Mouse (Mus musculus) forebrain, postnatal 0 days (tissue): Measurements from ENCODE around the gene Gpx6. TPM values are rescaled to one million over a fixed set of nuclear protein-coding genes. Genes with fewer than 3 reads are reported as not detected.
A peak's percentile ranks its signal among the peaks of the same experiment; 100 is the strongest.

Experiments
- ATAC-seq: fragments of 200-750 bp; cut with Nextera tagmentation; 2 replicates; pipeline ENCODE4 v1.8.0; 2017; ENCODE audit warnings: mild to moderate bottlenecking, moderate library complexity
- DNase-seq: peaks from one replicate; pipeline ENCODE4 v3.0.0-alpha.2; 2015
- H3K27ac ChIP-seq: fragments of 300-500 bp; sonication (generic); 2 replicates; pipeline ENCODE4 v1.5.1; 2014; ENCODE audit warnings: low read depth, mild to moderate bottlenecking, antibody characterized with exemption, low read length, moderate library complexity, mixed read lengths
- H3K27me3 ChIP-seq: fragments of 300-500 bp; sonication (generic); 2 replicates; pipeline ENCODE4 v1.6.1; 2014; ENCODE audit warnings: mild to moderate bottlenecking, low read length, mixed read lengths; ENCODE audit not compliant: insufficient read depth
- H3K36me3 ChIP-seq: fragments of 300-500 bp; sonication (generic); 2 replicates; pipeline ENCODE4 v1.6.1; 2014; ENCODE audit warnings: mild to moderate bottlenecking, moderate library complexity; ENCODE audit not compliant: insufficient read depth
- H3K4me1 ChIP-seq: fragments of 300-500 bp; sonication (generic); 2 replicates; pipeline ENCODE4 v1.6.1; 2014; ENCODE audit warnings: antibody characterized with exemption; ENCODE audit not compliant: insufficient read depth
- H3K4me2 ChIP-seq: fragments of 300-500 bp; sonication (generic); 2 replicates; pipeline ENCODE4 v1.6.1; 2014; ENCODE audit warnings: low read depth, mild to moderate bottlenecking, moderate library complexity
- H3K4me3 ChIP-seq: fragments of 300-500 bp; sonication (generic); 2 replicates; pipeline ENCODE4 v1.5.1; 2014; ENCODE audit warnings: low read depth, low read length, mixed read lengths
- H3K9ac ChIP-seq: fragments of 300-500 bp; sonication (generic); 2 replicates; pipeline ENCODE4 v1.6.1; 2014; ENCODE audit warnings: mild to moderate bottlenecking
- H3K9me3 ChIP-seq: fragments of 300-500 bp; sonication (generic); 2 replicates; pipeline ENCODE4 v1.6.1; 2016; ENCODE audit warnings: low read length
- CTCF ChIP-seq: sonication (generic); IDR thresholded peaks from 2 replicates; pipeline ENCODE4 v1.5.1; 2016; ENCODE audit warnings: antibody characterized with exemption, control low read depth, low read depth
- WGBS: fragments of 180-500 bp; shearing (Covaris S2); extraction: QIAGEN DNeasy Blood & Tissue Kit; methylation state at CpG from one replicate; pipeline ENCODE4 v1.1.7; 2014; 5-methylcytosine and 5-hydroxymethylcytosine counted together
- polyA plus RNA-seq: library from polyadenylated mRNA; unstranded; fragments of >200 nt; fragmentation: Nextera tagmentation; extraction: Ambion mirVana; gene quantifications from 2 replicates; pipeline ENCODE4 v1.2.1, GENCODE M21; 2015
- total RNA-seq: library from RNA; depleted of rRNA; stranded (reverse); fragments of >200 nt; gene quantifications from 2 replicates; pipeline ENCODE4 v1.2.3, GENCODE M21; 2014

The Gpx6 gene
- total and polyA plus RNA-seq, 2 experiments from 2014 or later: 0.11 TPM; not detected in 1

DNA sequence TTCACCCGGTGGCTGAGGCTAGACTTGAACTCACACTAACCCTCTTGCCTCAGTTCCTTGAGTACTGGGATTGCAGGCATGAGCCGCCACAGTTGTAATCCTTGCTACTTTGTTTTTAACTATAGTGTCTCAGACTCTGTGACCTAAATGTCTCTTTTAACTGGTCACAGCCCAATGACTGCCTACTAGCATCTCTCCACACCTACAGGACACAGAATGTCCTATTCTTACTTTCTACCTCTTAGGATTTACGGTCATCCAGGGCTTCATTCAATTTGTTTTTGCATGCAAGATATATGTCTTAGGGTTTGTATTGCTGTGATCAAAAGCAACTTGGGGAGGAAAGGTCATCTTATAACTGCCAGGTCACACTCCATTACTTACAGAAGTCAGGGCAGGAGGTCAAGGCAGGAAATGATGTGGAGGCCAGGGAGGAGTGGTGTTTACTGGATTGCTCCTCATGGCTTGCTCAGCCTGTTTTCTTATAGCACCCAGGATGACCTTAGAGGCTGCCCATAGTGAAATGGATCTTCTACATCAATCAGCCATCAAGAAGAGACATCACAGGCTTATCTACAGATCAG, 7.3 kb upstream of the Gpx6 start:
- Histone ChIP-seq H3K27me3 (no peaks in the 10 kb centered on the region), H3K4me1 (no peaks in the 10 kb centered on the region), H3K4me3 (no peak overlapping the region), H3K36me3 (no peaks in the 10 kb centered on the region), H3K9ac (no peak overlapping the region), H3K27ac (no peak overlapping the region), H3K4me2 (no peak overlapping the region), H3K9me3 (no peaks in the 10 kb centered on the region)
- ATAC-seq (no peak), DNase-seq (no peak)
- 75% methylated on average over 3 of the region's 3 CpGs for WGBS
- no peak for TF ChIP-seq CTCF

DNA sequence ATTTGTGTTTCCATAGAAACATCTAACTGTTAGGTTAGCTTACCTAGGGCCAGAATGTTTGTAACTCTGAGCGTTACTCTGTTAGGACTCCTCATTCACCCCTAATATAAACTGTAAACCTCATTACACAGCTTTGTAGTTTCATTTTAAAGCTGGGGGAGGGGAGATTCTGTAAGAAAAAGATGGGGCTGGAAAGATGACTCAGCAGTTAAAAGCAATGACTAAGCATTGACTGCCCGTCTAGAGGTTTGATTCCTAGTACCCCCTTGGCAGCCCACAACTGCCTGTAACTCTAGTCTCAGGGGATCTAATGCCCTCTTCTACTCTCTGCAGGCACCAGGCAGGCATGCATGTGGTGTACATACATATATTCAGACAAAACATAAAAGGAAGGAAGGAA, 2.1 kb upstream of the Gpx6 start:
- no peak for DNase-seq
- no peak for ATAC-seq
- Histone ChIP-seq H3K4me3 (no peak overlapping the region), H3K36me3 (no peaks in the 10 kb centered on the region), H3K4me1 (no peaks in the 10 kb centered on the region), H3K9me3 (no peaks in the 10 kb centered on the region), H3K9ac (no peak overlapping the region), H3K27ac (no peak overlapping the region), H3K4me2 (no peak overlapping the region), H3K27me3 (no peaks in the 10 kb centered on the region)
- WGBS: 76% methylated on average over 2 of the region's 2 CpGs
- TF ChIP-seq CTCF: no peak

- no peak overlapping the region for H3K9ac ChIP-seq
- H3K4me1 ChIP-seq: no peaks in the 10 kb centered on the region
- no peaks in the 10 kb centered on the region for H3K36me3 ChIP-seq
- DNase-seq (no peak), ATAC-seq (no peak)
- no peaks in the 10 kb centered on the region for H3K9me3 ChIP-seq
- no peak overlapping the region for H3K4me3 ChIP-seq
- no peak for TF ChIP-seq CTCF
- WGBS: 37% methylated on average over 5 of the region's 5 CpGs
- H3K27me3 ChIP-seq: no peaks in the 10 kb centered on the region
- H3K4me2 ChIP-seq: no peak overlapping the region
- no peak overlapping the region for H3K27ac ChIP-seq
Observed at GRCm38 (mm10) chr13:21312854-21313253, 929 bp downstream of the Gpx6 start.

DNA sequence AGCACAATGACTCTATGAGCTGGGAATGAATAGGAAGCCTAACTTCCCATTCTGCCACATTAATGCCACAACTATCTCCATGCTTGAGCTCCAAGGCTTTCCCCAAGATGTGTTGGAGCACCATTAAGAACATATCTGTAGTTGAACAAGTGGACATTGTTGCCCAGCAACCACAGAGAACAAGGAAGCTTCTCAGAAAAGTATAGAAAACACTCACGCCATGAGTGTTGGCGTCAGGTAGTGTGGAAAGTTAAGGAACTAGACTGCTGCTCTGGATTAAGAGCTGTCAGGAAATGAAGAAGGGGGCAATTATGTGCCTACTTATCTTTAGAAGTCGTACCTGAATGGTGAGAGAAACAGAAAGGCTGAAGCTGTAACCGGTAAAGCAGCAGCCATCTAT, 2.0 kb downstream of the Gpx6 start:
- DNase-seq (no peak), ATAC-seq (no peak)
- Histone ChIP-seq H3K4me2 (no peak overlapping the region), H3K4me3 (no peak overlapping the region), H3K36me3 (no peaks in the 10 kb centered on the region), H3K27me3 (no peaks in the 10 kb centered on the region), H3K27ac (no peak overlapping the region), H3K4me1 (no peaks in the 10 kb centered on the region), H3K9ac (no peak overlapping the region), H3K9me3 (no peaks in the 10 kb centered on the region)
- WGBS: 83% methylated on average over 4 of the region's 4 CpGs
- TF ChIP-seq CTCF: no peak

DNA sequence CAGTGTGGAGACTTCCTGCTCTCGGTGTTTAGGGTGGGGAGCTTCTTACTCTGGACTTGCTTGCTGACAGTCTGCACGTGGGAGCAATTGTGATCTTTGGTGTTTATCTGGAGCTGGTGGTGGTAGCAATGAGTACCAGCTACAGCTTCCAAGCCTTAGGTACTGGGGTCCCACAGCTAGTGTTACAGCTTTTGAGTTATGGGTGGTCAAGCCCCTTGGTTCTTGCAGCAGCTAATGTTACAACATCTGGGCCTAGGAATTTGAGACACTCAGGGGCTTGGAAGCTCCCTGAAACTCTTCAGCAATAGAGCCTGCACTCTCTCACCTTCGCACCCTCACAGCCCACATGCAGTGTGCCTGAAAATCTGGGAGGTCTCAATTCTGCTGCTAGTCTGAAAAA, 8.3 kb downstream of the Gpx6 start:
- TF ChIP-seq CTCF: no peak
- no peak overlapping the region for H3K4me3 ChIP-seq
- DNase-seq (no peak), ATAC-seq (no peak)
- no peaks in the 10 kb centered on the region for H3K36me3 ChIP-seq
- H3K4me1 ChIP-seq: no peaks in the 10 kb centered on the region
- H3K9ac ChIP-seq: no peak overlapping the region
- no peaks in the 10 kb centered on the region for H3K27me3 ChIP-seq
- H3K9me3 ChIP-seq: no peaks in the 10 kb centered on the region
- WGBS: 83% methylated on average over 3 of the region's 3 CpGs
- H3K27ac ChIP-seq: no peak overlapping the region
- no peak overlapping the region for H3K4me2 ChIP-seq

DNA sequence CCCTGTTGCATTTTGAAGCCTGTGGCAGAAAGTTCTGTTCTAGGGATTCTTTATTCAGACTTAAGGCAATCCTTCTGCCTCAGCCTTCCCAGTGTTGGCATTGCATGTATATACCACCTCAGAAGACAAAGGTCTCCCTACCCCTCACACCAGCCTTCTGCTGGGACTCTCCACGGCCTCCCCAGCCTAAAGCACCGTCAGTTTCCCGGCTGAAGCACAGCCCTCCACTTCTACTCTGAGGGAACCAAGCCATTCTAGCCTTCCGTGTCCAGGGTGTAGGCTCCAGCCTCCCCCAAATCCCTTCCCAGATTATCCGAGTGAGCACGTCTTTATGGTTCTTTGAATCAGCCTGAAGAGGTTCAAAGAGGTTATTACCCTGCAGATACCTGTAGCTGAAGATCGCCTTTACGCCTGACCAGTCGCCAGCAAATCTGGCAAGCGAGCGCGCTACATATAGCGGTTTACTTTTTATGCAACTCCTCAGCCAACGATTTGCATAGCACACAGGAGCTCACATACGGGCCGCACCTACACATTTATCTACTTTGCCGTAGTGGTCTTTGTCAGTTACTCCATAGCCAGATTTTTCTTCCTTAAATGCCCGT, 10.1 kb downstream of the Gpx6 start:
- H3K9me3 ChIP-seq: no peaks in the 10 kb centered on the region
- no peak overlapping the region for H3K27ac ChIP-seq
- no peaks in the 10 kb centered on the region for H3K4me1 ChIP-seq
- ATAC-seq (no peak), DNase-seq (peak; percentile 18)
- no peaks in the 10 kb centered on the region for H3K27me3 ChIP-seq
- peak overlapping the region; percentile 36 for H3K4me3 ChIP-seq
- no peaks in the 10 kb centered on the region for H3K36me3 ChIP-seq
- peak overlapping the region; percentile 49 for H3K4me2 ChIP-seq
- 4% methylated on average over 18 of the region's 18 CpGs for WGBS
- no peak for TF ChIP-seq CTCF
- H3K9ac ChIP-seq: peak overlapping the region; percentile 45; the same call in 1 of the 2 replicates

DNA sequence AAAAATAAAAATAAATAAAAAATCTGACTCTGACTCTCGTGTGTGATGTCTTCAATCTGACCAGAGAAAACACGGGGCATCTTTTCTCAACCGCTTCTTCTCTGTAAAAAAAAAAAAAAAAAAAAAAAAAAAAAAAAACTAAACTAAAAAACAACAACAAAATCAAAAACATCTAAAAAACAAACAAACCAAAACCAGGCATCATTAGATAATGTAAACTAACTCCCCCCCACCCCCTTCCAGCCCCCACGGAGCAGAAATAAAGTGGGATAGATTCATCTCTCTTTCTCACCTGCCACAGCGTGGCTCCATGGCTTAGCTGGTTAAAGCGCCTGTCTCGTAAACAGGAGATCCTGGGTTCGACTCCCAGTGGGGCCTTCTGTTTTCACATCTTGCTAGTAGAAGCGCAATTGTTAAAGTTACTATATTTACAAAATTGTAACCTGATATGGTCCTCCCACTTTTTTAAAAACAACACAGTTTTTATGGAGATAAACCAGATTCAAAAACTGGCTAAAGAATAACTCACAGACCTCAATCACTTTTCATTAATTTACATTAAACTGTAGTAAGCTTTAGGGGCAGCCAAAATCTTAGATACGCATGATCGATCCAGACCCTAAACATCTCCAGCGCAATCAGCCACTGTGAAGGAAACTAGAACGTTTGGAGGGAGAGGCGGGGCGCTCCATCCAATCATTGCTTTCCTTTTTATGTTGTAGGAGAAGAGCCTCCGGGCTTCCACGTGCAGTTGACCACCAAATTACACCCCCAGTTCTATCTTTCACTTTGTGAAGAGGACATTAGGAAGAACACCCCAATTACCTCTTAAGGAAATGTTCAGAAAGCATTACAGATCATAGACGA, 10.8 kb downstream of the Gpx6 start:
- H3K4me1 ChIP-seq: no peaks in the 10 kb centered on the region
- no peak for TF ChIP-seq CTCF
- H3K4me2 ChIP-seq: peak overlapping the region; percentile 49
- DNase-seq (peak; percentile 72), ATAC-seq (0 out of 2 replicates have a peak, but pooled peaks have one; percentile 53)
- 9% methylated on average over 18 of the region's 18 CpGs for WGBS
- no peak overlapping the region for H3K27ac ChIP-seq
- no peaks in the 10 kb centered on the region for H3K36me3 ChIP-seq
- H3K4me3 ChIP-seq: peak overlapping the region; percentile 36
- H3K9ac ChIP-seq: no peak overlapping the region
- no peaks in the 10 kb centered on the region for H3K9me3 ChIP-seq
- H3K27me3 ChIP-seq: no peaks in the 10 kb centered on the region
